Mouse (Mus musculus): ENCODE measurements around the gene Srm. TPM values are rescaled to one million over a fixed set of nuclear protein-coding genes. Genes with fewer than 3 reads are reported as not detected.

The Srm gene
- polyA plus RNA-seq, 1 experiment from 2014 or later = 71.2 TPM

DNA sequence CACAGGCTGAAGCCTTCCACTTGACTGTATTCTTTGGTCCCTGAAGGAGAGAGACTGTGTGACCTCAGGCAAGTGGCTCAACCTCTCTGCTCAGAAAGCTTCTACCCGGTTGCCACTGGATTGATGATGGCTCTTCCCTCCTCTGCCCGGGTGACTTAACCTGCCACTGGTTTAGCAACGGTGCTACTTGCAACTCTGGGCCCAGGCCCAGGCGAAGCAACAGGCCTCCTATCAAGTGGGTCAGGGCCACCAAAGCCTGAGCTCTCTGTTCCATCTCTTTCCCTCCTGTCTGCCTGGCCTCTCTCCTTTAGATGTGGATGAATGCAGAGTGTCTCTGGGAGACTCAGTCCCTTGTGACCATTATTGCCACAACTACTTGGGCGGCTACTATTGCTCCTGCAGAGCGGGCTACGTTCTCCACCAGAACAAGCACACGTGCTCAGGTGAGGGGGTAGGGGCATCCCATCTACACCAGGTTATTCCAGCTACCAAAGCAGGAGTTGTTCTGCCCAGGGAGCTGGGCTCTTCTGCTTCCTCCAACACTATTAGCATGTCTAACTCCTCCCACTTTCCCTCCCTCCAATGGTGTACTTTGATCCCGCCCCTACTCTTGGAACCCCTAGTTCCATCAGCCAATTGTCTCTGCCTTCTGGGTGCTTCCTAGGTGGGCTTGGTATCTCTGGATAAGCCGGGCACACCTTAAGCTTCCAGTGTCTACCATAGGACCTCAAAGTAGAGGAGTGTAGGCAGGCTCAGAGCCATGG is 12.3 kb downstream of the Srm start:
- DNase-seq (no peak), ATAC-seq (no peak)
- Histone ChIP-seq H3K4me1 (ENCODE audit: insufficient read depth) (peaks cover 8% of the 10 kb centered on the region; the same call in 1 of the 2 replicates), H3K9ac (replicated peaks) (peak overlapping the region; percentile 68), H3K27me3 (ENCODE audit: insufficient read depth, low read length) (no peaks in the 10 kb centered on the region), H3K27ac (ENCODE audit: low read depth) (peak overlapping the region; percentile 87; the same call in 1 of the 2 replicates), H3K36me3 (replicated peaks; ENCODE audit: insufficient read depth, low read length) (peaks cover 4% of the 10 kb centered on the region; the same call in 1 of the 2 replicates), H3K9me3 (ENCODE audit: low read length) (no peaks in the 10 kb centered on the region), H3K4me3 (ENCODE audit: low read depth, low read length) (peak overlapping the region; percentile 45), H3K4me2 (ENCODE audit: low read depth, low read length) (peak overlapping the region; percentile 61)
- WGBS (ENCODE audit: insufficient replicate concordance) = 69% methylated on average over 10 of the region's 10 CpGs
- TF ChIP-seq CTCF (IDR thresholded peaks at IDR 0.05; ENCODE audit: low read depth) (no peak), EP300 (IDR thresholded peaks at IDR 0.05; ENCODE audit: low read depth) (no peak)

DNA sequence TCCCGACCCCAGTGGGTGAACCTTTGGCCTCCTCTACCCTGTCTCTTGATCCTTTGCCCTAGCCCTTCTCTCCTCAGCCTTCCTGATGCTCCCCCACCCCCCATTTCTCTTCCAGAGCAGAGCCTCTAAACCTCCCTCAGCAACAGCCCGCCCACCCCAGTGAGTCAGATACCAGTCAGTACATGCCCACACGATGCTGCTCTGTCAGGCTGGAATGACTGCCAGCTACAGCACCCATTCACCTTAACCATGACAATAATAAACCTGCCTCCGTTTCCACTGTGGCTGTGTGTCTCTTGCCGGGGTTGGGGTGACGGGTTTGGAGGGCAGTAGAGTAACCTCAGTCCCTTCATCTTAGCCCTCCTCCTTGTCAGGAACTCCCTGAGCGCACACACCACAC is 12.8 kb downstream of the Srm start:
- no peak for ATAC-seq

DNA sequence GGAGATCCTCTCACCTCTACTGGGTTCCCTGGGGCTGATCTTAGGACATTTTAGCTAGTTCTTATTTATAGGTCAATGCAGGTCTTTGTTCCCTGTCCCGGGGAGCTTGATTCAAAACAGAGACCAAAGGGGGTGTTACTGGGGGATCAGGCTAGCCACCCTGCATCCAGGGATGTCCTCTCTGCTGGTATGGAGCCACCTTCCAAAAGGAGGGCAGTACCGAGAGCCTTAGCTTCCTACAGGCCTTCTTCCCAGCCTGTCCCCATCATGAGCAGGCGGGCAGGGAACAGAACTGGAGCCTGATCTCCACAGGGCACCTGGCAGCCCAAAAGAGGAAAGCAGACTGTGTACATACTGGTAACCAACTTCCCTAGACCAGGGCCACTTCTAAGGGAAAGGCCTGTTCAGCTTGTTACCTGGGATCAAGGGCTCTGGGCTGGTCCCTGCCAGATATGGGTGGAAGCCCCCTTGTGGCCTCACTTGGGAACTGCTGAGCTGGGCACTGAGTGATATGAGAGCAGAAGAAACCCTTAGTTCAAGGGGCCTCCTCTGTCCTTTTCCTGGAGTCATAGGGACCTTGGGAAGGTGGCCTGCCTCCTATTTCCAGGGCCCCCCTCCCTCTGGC is 13.3 kb downstream of the Srm start:
- Histone ChIP-seq H3K4me3 (ENCODE audit: low read depth, low read length) (no peak overlapping the region), H3K9me3 (ENCODE audit: low read length) (no peaks in the 10 kb centered on the region), H3K9ac (replicated peaks) (no peak overlapping the region), H3K36me3 (replicated peaks; ENCODE audit: insufficient read depth, low read length) (peaks cover 4% of the 10 kb centered on the region; the same call in 1 of the 2 replicates), H3K27ac (ENCODE audit: low read depth) (no peak overlapping the region), H3K4me1 (ENCODE audit: insufficient read depth) (peaks cover 8% of the 10 kb centered on the region; the same call in 1 of the 2 replicates), H3K27me3 (ENCODE audit: insufficient read depth, low read length) (no peaks in the 10 kb centered on the region), H3K4me2 (ENCODE audit: low read depth, low read length) (peak overlapping the region; percentile 61; the same call in 1 of the 2 replicates)
- TF ChIP-seq CTCF (IDR thresholded peaks at IDR 0.05; ENCODE audit: low read depth) (peak; percentile 82), EP300 (IDR thresholded peaks at IDR 0.05; ENCODE audit: low read depth) (no peak)
- WGBS (ENCODE audit: insufficient replicate concordance) = 92% methylated on average over 3 of the region's 3 CpGs
- ATAC-seq = no peak
- peak; percentile 81 for DNase-seq

More for the DNA sequence above, 12.8 kb downstream of the Srm start:
- peaks cover 4% of the 10 kb centered on the region; the same call in 1 of the 2 replicates for H3K36me3 ChIP-seq (replicated peaks; ENCODE audit: insufficient read depth, low read length)
- H3K27me3 ChIP-seq (ENCODE audit: insufficient read depth, low read length) = no peaks in the 10 kb centered on the region
- WGBS (ENCODE audit: insufficient replicate concordance) = 68% methylated on average over 7 of the region's 7 CpGs
- peaks cover 8% of the 10 kb centered on the region; the same call in 1 of the 2 replicates for H3K4me1 ChIP-seq (ENCODE audit: insufficient read depth)
- no peak for DNase-seq
- H3K4me3 ChIP-seq (ENCODE audit: low read depth, low read length) = 0 out of 2 replicates have a peak overlapping the region, but pooled peaks have one; percentile 45
- no peaks in the 10 kb centered on the region for H3K9me3 ChIP-seq (ENCODE audit: low read length)
- no peak for TF ChIP-seq EP300 (IDR thresholded peaks at IDR 0.05; ENCODE audit: low read depth)
- no peak for TF ChIP-seq CTCF (IDR thresholded peaks at IDR 0.05; ENCODE audit: low read depth)
- H3K9ac ChIP-seq (replicated peaks) = no peak overlapping the region
- no peak overlapping the region for H3K27ac ChIP-seq (ENCODE audit: low read depth)
- peak overlapping the region; percentile 61 for H3K4me2 ChIP-seq (ENCODE audit: low read depth, low read length)

DNA sequence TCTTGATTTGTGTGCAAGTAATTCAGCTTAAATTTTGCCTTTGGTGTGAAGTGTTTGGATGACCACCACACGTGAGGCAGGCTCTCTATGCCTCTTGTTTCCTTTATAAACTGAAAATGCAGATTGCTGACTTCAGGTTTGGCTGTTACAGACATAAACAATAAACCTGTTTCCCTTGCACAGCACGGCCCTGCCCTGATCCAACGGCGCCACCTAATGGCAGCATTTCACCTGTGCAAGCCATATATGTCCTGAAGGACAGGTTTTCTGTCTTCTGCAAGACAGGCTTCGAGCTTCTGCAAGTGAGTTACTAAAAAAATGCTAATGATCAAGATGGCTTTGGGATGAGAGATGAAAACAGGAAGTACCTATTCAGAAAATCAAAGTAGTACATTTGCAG is 16.5 kb downstream of the Srm start:
- 16% methylated on average over 5 of the region's 5 CpGs for whole genome bisulfite sequencing (ENCODE audit: insufficient replicate concordance)
- ATAC-seq = peak; percentile 52

DNA sequence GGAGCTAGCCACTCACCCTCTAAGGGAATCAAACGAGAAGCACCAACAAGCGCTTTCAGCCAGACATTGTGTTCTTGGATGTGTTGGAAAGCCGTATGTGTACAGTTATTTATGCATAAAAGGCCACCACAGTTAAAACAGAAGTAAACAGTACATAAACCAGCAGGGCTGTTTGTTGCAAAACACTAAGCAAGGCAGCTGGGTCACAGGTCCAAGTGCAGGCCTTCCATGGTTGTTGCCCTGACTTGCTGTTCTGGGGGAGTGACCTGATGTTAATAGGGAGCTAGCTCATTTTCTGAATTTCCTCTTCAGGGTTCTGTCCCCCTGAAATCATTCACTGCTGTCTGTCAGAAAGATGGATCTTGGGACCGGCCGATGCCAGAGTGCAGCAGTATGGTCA is 18.5 kb downstream of the Srm start:
- Histone ChIP-seq H3K4me1 (ENCODE audit: insufficient read depth) (no peaks in the 10 kb centered on the region), H3K9ac (replicated peaks) (no peak overlapping the region), H3K27me3 (ENCODE audit: insufficient read depth, low read length) (no peaks in the 10 kb centered on the region), H3K36me3 (replicated peaks; ENCODE audit: insufficient read depth, low read length) (peaks cover 36% of the 10 kb centered on the region), H3K4me3 (ENCODE audit: low read depth, low read length) (no peak overlapping the region), H3K27ac (ENCODE audit: low read depth) (no peak overlapping the region), H3K9me3 (ENCODE audit: low read length) (no peaks in the 10 kb centered on the region), H3K4me2 (ENCODE audit: low read depth, low read length) (no peak overlapping the region)
- peak; percentile 35; the same call in 1 of the 2 replicates for ATAC-seq
- TF ChIP-seq EP300 (IDR thresholded peaks at IDR 0.05; ENCODE audit: low read depth) (no peak), CTCF (IDR thresholded peaks at IDR 0.05; ENCODE audit: low read depth) (no peak)
- DNase-seq = no peak
- 76% methylated on average over 5 of the region's 5 CpGs for WGBS (ENCODE audit: insufficient replicate concordance)

More for the DNA sequence above, 16.5 kb downstream of the Srm start:
- no peak overlapping the region for H3K4me3 ChIP-seq (ENCODE audit: low read depth, low read length)
- peak; percentile 85 for DNase-seq
- no peak overlapping the region for H3K4me2 ChIP-seq (ENCODE audit: low read depth, low read length)
- no peak for TF ChIP-seq EP300 (IDR thresholded peaks at IDR 0.05; ENCODE audit: low read depth)
- TF ChIP-seq CTCF (IDR thresholded peaks at IDR 0.05; ENCODE audit: low read depth) = peak; percentile 95
- no peaks in the 10 kb centered on the region for H3K27me3 ChIP-seq (ENCODE audit: insufficient read depth, low read length)
- H3K9ac ChIP-seq (replicated peaks) = no peak overlapping the region
- peaks cover 8% of the 10 kb centered on the region; the same call in 1 of the 2 replicates for H3K4me1 ChIP-seq (ENCODE audit: insufficient read depth)
- no peaks in the 10 kb centered on the region for H3K9me3 ChIP-seq (ENCODE audit: low read length)
- H3K36me3 ChIP-seq (replicated peaks; ENCODE audit: insufficient read depth, low read length) = peaks cover 22% of the 10 kb centered on the region
- H3K27ac ChIP-seq (ENCODE audit: low read depth) = no peak overlapping the region
